8 mouse cellular contexts compared by ENCODE assay signal in the genomic region with DNA sequence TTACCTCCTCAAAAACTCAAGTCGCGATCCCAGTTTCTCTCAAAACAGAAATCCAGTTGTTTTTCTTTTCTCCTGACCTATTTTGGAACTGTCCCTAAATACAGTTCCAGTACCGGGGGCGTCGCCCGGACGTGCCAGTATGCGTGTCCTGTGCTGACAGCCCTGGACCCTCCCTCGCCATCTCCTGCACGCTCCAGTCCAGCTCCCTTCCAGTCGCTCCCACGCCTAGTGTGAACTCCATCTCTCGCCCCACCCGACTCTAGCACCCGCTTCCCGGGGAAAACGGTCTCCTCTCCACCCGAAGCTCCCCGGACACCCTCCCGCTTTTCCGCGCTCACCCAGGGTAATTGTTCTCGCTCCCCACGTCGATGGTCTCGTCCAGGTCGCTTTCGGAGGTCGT. TPM values are rescaled to one million over a fixed set of nuclear protein-coding genes. Genes with fewer than 3 reads are reported as not detected.
DNase-seq lines count a peak whose midpoint lies in the region; ATAC-seq and TF ChIP-seq lines count a peak whose summit lies in the region.

No protein-coding gene starts in this region.

- H3K4me1 ChIP-seq in lung, adult 2 months (ENCODE audit: control insufficient read depth, insufficient read depth, low read length), result peaks cover 3% of the 10 kb centered on the region; the same call in 1 of the 2 replicates
- H3K4me1 ChIP-seq in embryonic fibroblast, embryonic 13.5 days (ENCODE audit: control insufficient read depth, insufficient read depth, low read length), result no peaks in the 10 kb centered on the region
- H3K4me1 ChIP-seq in limb, embryonic 12.5 days (replicated peaks), result peaks cover 19% of the 10 kb centered on the region
- peaks cover 15% of the 10 kb centered on the region for H3K4me1 ChIP-seq in neural tube, embryonic 12.5 days

- no peak overlapping the region for H3K27ac ChIP-seq in embryonic fibroblast, embryonic 13.5 days (ENCODE audit: insufficient read depth, low read length)
- no peak overlapping the region for H3K27ac ChIP-seq in limb, embryonic 12.5 days
- H3K27ac ChIP-seq in neural tube, embryonic 12.5 days, result no peak overlapping the region

- H3K27me3 ChIP-seq in limb, embryonic 12.5 days, result peaks cover 52% of the 10 kb centered on the region
- H3K27me3 ChIP-seq in neural tube, embryonic 12.5 days (replicated peaks), result peaks cover 28% of the 10 kb centered on the region

- H3K4me3 ChIP-seq in lung, adult 2 months (replicated peaks; ENCODE audit: extremely low read depth, low read depth, low read length), result peak overlapping the region; percentile 75
- H3K4me3 ChIP-seq in embryonic fibroblast, embryonic 13.5 days (ENCODE audit: insufficient read depth, low read length), result peak overlapping the region; percentile 60
- H3K4me3 ChIP-seq in limb, embryonic 12.5 days (replicated peaks), result peak overlapping the region; percentile 59
- peak overlapping the region; percentile 62 for H3K4me3 ChIP-seq in neural tube, embryonic 12.5 days

- TF ChIP-seq CTCF in lung, adult 2 months (IDR thresholded peaks at IDR 0.05; ENCODE audit: insufficient read depth, low read length), result no peak
- no peak for TF ChIP-seq CTCF in embryonic fibroblast, embryonic 13.5 days (IDR thresholded peaks at IDR 0.05; ENCODE audit: borderline replicate concordance, insufficient read depth, low read length)

- no peaks in the 10 kb centered on the region for H3K9me3 ChIP-seq in limb, embryonic 12.5 days
- no peaks in the 10 kb centered on the region for H3K9me3 ChIP-seq in neural tube, embryonic 12.5 days

- TF ChIP-seq POLR2A in lung, adult 2 months (IDR thresholded peaks at IDR 0.05; ENCODE audit: borderline replicate concordance, extremely low read depth, low read depth, low read length), result no peak
- no peak for TF ChIP-seq POLR2A in embryonic fibroblast, embryonic 13.5 days (IDR thresholded peaks at IDR 0.05; ENCODE audit: low read depth, low read length)

- WGBS in lung, adult 2 months, result 1% methylated on average over 29 of the region's 29 CpGs
- WGBS in limb, embryonic 12.5 days, result under 1% methylated on average over 29 of the region's 29 CpGs
- WGBS in neural tube, embryonic 12.5 days, result under 1% methylated on average over 29 of the region's 29 CpGs

- no peak for DNase-seq in lung, adult 2 months
- DNase-seq in lung, postnatal 14 days, result no peak
- DNase-seq in frontal cortex, postnatal 10 days (ENCODE audit: low spot score in 2 of 2), result no peak
- DNase-seq in spleen, postnatal 10 days (ENCODE audit: low spot score in 2 of 2), result no peak
- no peak for DNase-seq in layer of hippocampus, adult 11-12 months (ENCODE audit: low spot score)

- peak overlapping the region; percentile 90 for H3K4me2 ChIP-seq in limb, embryonic 12.5 days
- peak overlapping the region; percentile 74 for H3K4me2 ChIP-seq in neural tube, embryonic 12.5 days (replicated peaks)

- peak overlapping the region; percentile 48; the same call in 1 of the 2 replicates for H3K9ac ChIP-seq in limb, embryonic 12.5 days (replicated peaks)
- peak overlapping the region; percentile 54 for H3K9ac ChIP-seq in neural tube, embryonic 12.5 days

- ATAC-seq in limb, embryonic 12.5 days (ENCODE audit: insufficient number of reproducible peaks, insufficient read depth, low FRiP score, low TSS enrichment, low read depth), result peak; percentile 26; the same call in 1 of the 2 replicates
- peak; percentile 73 for ATAC-seq in neural tube, embryonic 12.5 days (ENCODE audit: low FRiP score, low read depth)

- no peaks in the 10 kb centered on the region for H3K36me3 ChIP-seq in limb, embryonic 12.5 days
- H3K36me3 ChIP-seq in neural tube, embryonic 12.5 days, result no peaks in the 10 kb centered on the region

RNA-seq across cellular contexts. Expression of gene Hey2, which starts 0.4 kb away (rescaled TPM):
- polyA plus RNA-seq in lung, adult 2 months (2012; rRNA removed), result 7.3 and 8.5 TPM in 2 replicates
- polyA plus RNA-seq in embryonic fibroblast, embryonic 13.5 days (2011; ENCODE audit: insufficient read length, low read depth, missing spikeins), result 2.7 and 3.6 TPM in 2 replicates
- 2.2 TPM in 2 replicates for polyA plus RNA-seq in limb, embryonic 12.5 days (2016; fragmentation: Nextera tagmentation; extraction: Ambion mirVana)
- 9.2 and 9.8 TPM in 2 replicates for polyA plus RNA-seq in neural tube, embryonic 12.5 days (2016; fragmentation: Nextera tagmentation; extraction: Ambion mirVana)

RNA-seq across cellular contexts. Expression of gene Ncoa7, which starts 39.1 kb away (rescaled TPM):
- 4.0 and 4.6 TPM in 2 replicates for polyA plus RNA-seq in lung, adult 2 months (2012; rRNA removed)
- polyA plus RNA-seq in embryonic fibroblast, embryonic 13.5 days (2011; ENCODE audit: insufficient read length, low read depth, missing spikeins), result 12.1 and 17.4 TPM in 2 replicates
- 10.1 and 11.3 TPM in 2 replicates for polyA plus RNA-seq in limb, embryonic 12.5 days (2016; fragmentation: Nextera tagmentation; extraction: Ambion mirVana)
- polyA plus RNA-seq in neural tube, embryonic 12.5 days (2016; fragmentation: Nextera tagmentation; extraction: Ambion mirVana), result 11.2 TPM in 2 replicates
